Mouse (Mus musculus): ENCODE results near the gene Snx30. TPM values are rescaled to one million over a fixed set of nuclear protein-coding genes. Genes with fewer than 3 reads are reported as not detected.

The Snx30 gene
- polyA plus RNA-seq, 1 experiment from 2014 or later, result 5.0 TPM

- Histone ChIP-seq H3K4me3 (ENCODE audit: low read depth, low read length) (no peak overlapping the region), H3K27me3 (ENCODE audit: control insufficient read depth, insufficient read depth, low read depth, low read length) (no peaks in the 10 kb centered on the region), H3K9ac (ENCODE audit: low read depth, low read length) (no peak overlapping the region), H3K27ac (ENCODE audit: low read length) (no peak overlapping the region), H3K36me3 (ENCODE audit: control insufficient read depth, insufficient read depth) (no peaks in the 10 kb centered on the region), H3K9me3 (replicated peaks; ENCODE audit: control insufficient read depth, low read length) (no peaks in the 10 kb centered on the region), H3K4me2 (ENCODE audit: low read depth, low read length) (no peak overlapping the region), H3K4me1 (ENCODE audit: control insufficient read depth, low read depth, low read length) (peaks cover 5% of the 10 kb centered on the region; the same call in 1 of the 2 replicates)
- no peak for ATAC-seq (ENCODE audit: low read depth)
- 78% methylated on average over 5 of the region's 5 CpGs for WGBS (ENCODE audit: insufficient replicate concordance)
Observed at GRCm38 (mm10) chr4:59847447-59847846, 41.8 kb downstream of the Snx30 start.

- Histone ChIP-seq H3K4me2 (ENCODE audit: low read depth, low read length) (no peak overlapping the region), H3K9me3 (replicated peaks; ENCODE audit: control insufficient read depth, low read length) (no peaks in the 10 kb centered on the region), H3K27me3 (ENCODE audit: control insufficient read depth, insufficient read depth, low read depth, low read length) (no peaks in the 10 kb centered on the region), H3K9ac (ENCODE audit: low read depth, low read length) (no peak overlapping the region), H3K4me1 (ENCODE audit: control insufficient read depth, low read depth, low read length) (no peaks in the 10 kb centered on the region), H3K27ac (ENCODE audit: low read length) (no peak overlapping the region), H3K4me3 (ENCODE audit: low read depth, low read length) (no peak overlapping the region), H3K36me3 (ENCODE audit: control insufficient read depth, insufficient read depth) (no peaks in the 10 kb centered on the region)
- 66% methylated on average over 2 of the region's 2 CpGs for WGBS (ENCODE audit: insufficient replicate concordance)
- no peak for ATAC-seq (ENCODE audit: low read depth)
Observed at GRCm38 (mm10) chr4:59850181-59850580, 44.5 kb downstream of the Snx30 start.

- Histone ChIP-seq H3K36me3 (ENCODE audit: control insufficient read depth, insufficient read depth) (no peaks in the 10 kb centered on the region), H3K4me3 (ENCODE audit: low read depth, low read length) (no peak overlapping the region), H3K4me2 (ENCODE audit: low read depth, low read length) (no peak overlapping the region), H3K9ac (ENCODE audit: low read depth, low read length) (no peak overlapping the region), H3K27me3 (ENCODE audit: control insufficient read depth, insufficient read depth, low read depth, low read length) (no peaks in the 10 kb centered on the region), H3K9me3 (replicated peaks; ENCODE audit: control insufficient read depth, low read length) (no peaks in the 10 kb centered on the region), H3K4me1 (ENCODE audit: control insufficient read depth, low read depth, low read length) (no peaks in the 10 kb centered on the region), H3K27ac (ENCODE audit: low read length) (no peak overlapping the region)
- WGBS (ENCODE audit: insufficient replicate concordance), result 82% methylated on average over 5 of the region's 5 CpGs
- no peak for ATAC-seq (ENCODE audit: low read depth)
Observed at GRCm38 (mm10) chr4:59850886-59851623, 45.4 kb downstream of the Snx30 start.

GRCm38 (mm10) chr4:59853155-59853554 lies 47.5 kb downstream of the Snx30 start:
- Histone ChIP-seq H3K4me2 (ENCODE audit: low read depth, low read length) (no peak overlapping the region), H3K4me1 (ENCODE audit: control insufficient read depth, low read depth, low read length) (no peaks in the 10 kb centered on the region), H3K27me3 (ENCODE audit: control insufficient read depth, insufficient read depth, low read depth, low read length) (no peaks in the 10 kb centered on the region), H3K36me3 (ENCODE audit: control insufficient read depth, insufficient read depth) (no peaks in the 10 kb centered on the region), H3K4me3 (ENCODE audit: low read depth, low read length) (no peak overlapping the region), H3K27ac (ENCODE audit: low read length) (no peak overlapping the region), H3K9me3 (replicated peaks; ENCODE audit: control insufficient read depth, low read length) (no peaks in the 10 kb centered on the region), H3K9ac (ENCODE audit: low read depth, low read length) (no peak overlapping the region)
- peak; percentile 78 for ATAC-seq (ENCODE audit: low read depth)
- WGBS (ENCODE audit: insufficient replicate concordance), result 64% methylated on average over 5 of the region's 7 CpGs

- no peak overlapping the region for H3K27ac ChIP-seq (ENCODE audit: low read length)
- no peaks in the 10 kb centered on the region for H3K9me3 ChIP-seq (replicated peaks; ENCODE audit: control insufficient read depth, low read length)
- no peak for ATAC-seq (ENCODE audit: low read depth)
- peaks cover 7% of the 10 kb centered on the region for H3K4me1 ChIP-seq (ENCODE audit: control insufficient read depth, low read depth, low read length)
- no peak overlapping the region for H3K4me2 ChIP-seq (ENCODE audit: low read depth, low read length)
- H3K27me3 ChIP-seq (ENCODE audit: control insufficient read depth, insufficient read depth, low read depth, low read length), result no peaks in the 10 kb centered on the region
- no peaks in the 10 kb centered on the region for H3K36me3 ChIP-seq (ENCODE audit: control insufficient read depth, insufficient read depth)
- no peak overlapping the region for H3K9ac ChIP-seq (ENCODE audit: low read depth, low read length)
- H3K4me3 ChIP-seq (ENCODE audit: low read depth, low read length), result no peak overlapping the region
- 60% methylated on average over 16 of the region's 16 CpGs for WGBS (ENCODE audit: insufficient replicate concordance)
Observed at GRCm38 (mm10) chr4:59859693-59860425, 54.2 kb downstream of the Snx30 start.

- Histone ChIP-seq H3K4me1 (ENCODE audit: control insufficient read depth, low read depth, low read length) (peaks cover 7% of the 10 kb centered on the region), H3K36me3 (ENCODE audit: control insufficient read depth, insufficient read depth) (no peaks in the 10 kb centered on the region), H3K4me3 (ENCODE audit: low read depth, low read length) (no peak overlapping the region), H3K4me2 (ENCODE audit: low read depth, low read length) (no peak overlapping the region), H3K27me3 (ENCODE audit: control insufficient read depth, insufficient read depth, low read depth, low read length) (no peaks in the 10 kb centered on the region), H3K27ac (ENCODE audit: low read length) (no peak overlapping the region), H3K9me3 (replicated peaks; ENCODE audit: control insufficient read depth, low read length) (no peaks in the 10 kb centered on the region), H3K9ac (ENCODE audit: low read depth, low read length) (no peak overlapping the region)
- 65% methylated on average over 2 of the region's 2 CpGs for WGBS (ENCODE audit: insufficient replicate concordance)
- no peak for ATAC-seq (ENCODE audit: low read depth)
Observed at GRCm38 (mm10) chr4:59860431-59860830, 54.8 kb downstream of the Snx30 start.

- no peak for ATAC-seq (ENCODE audit: low read depth)
- Histone ChIP-seq H3K9me3 (replicated peaks; ENCODE audit: control insufficient read depth, low read length) (no peaks in the 10 kb centered on the region), H3K27ac (ENCODE audit: low read length) (no peak overlapping the region), H3K4me1 (ENCODE audit: control insufficient read depth, low read depth, low read length) (peaks cover 7% of the 10 kb centered on the region), H3K4me2 (ENCODE audit: low read depth, low read length) (no peak overlapping the region), H3K36me3 (ENCODE audit: control insufficient read depth, insufficient read depth) (no peaks in the 10 kb centered on the region), H3K9ac (ENCODE audit: low read depth, low read length) (no peak overlapping the region), H3K4me3 (ENCODE audit: low read depth, low read length) (no peak overlapping the region), H3K27me3 (ENCODE audit: control insufficient read depth, insufficient read depth, low read depth, low read length) (no peaks in the 10 kb centered on the region)
- WGBS (ENCODE audit: insufficient replicate concordance), result 43% methylated on average over 4 of the region's 4 CpGs
Observed at GRCm38 (mm10) chr4:59861871-59862270, 56.2 kb downstream of the Snx30 start.

- WGBS (ENCODE audit: insufficient replicate concordance), result 76% methylated on average over 1 of the region's 1 CpGs
- Histone ChIP-seq H3K9me3 (replicated peaks; ENCODE audit: control insufficient read depth, low read length) (no peaks in the 10 kb centered on the region), H3K36me3 (ENCODE audit: control insufficient read depth, insufficient read depth) (no peaks in the 10 kb centered on the region), H3K27ac (ENCODE audit: low read length) (no peak overlapping the region), H3K4me1 (ENCODE audit: control insufficient read depth, low read depth, low read length) (peaks cover 7% of the 10 kb centered on the region), H3K4me2 (ENCODE audit: low read depth, low read length) (no peak overlapping the region), H3K9ac (ENCODE audit: low read depth, low read length) (no peak overlapping the region), H3K27me3 (ENCODE audit: control insufficient read depth, insufficient read depth, low read depth, low read length) (no peaks in the 10 kb centered on the region), H3K4me3 (ENCODE audit: low read depth, low read length) (no peak overlapping the region)
- ATAC-seq (ENCODE audit: low read depth), result no peak
Observed at GRCm38 (mm10) chr4:59862335-59862734, 56.7 kb downstream of the Snx30 start.

- Histone ChIP-seq H3K4me2 (ENCODE audit: low read depth, low read length) (peak overlapping the region; percentile 37), H3K9me3 (replicated peaks; ENCODE audit: control insufficient read depth, low read length) (no peaks in the 10 kb centered on the region), H3K36me3 (ENCODE audit: control insufficient read depth, insufficient read depth) (no peaks in the 10 kb centered on the region), H3K9ac (ENCODE audit: low read depth, low read length) (no peak overlapping the region), H3K4me1 (ENCODE audit: control insufficient read depth, low read depth, low read length) (peaks cover 7% of the 10 kb centered on the region), H3K27ac (ENCODE audit: low read length) (peak overlapping the region; percentile 58), H3K4me3 (ENCODE audit: low read depth, low read length) (no peak overlapping the region), H3K27me3 (ENCODE audit: control insufficient read depth, insufficient read depth, low read depth, low read length) (no peaks in the 10 kb centered on the region)
- ATAC-seq (ENCODE audit: low read depth), result peak; percentile 71
- WGBS (ENCODE audit: insufficient replicate concordance), result 15% methylated on average over 6 of the region's 6 CpGs
Observed at GRCm38 (mm10) chr4:59863869-59864268, 58.2 kb downstream of the Snx30 start.
